8 mouse cellular contexts compared by ENCODE assay signal in the genomic region with DNA sequence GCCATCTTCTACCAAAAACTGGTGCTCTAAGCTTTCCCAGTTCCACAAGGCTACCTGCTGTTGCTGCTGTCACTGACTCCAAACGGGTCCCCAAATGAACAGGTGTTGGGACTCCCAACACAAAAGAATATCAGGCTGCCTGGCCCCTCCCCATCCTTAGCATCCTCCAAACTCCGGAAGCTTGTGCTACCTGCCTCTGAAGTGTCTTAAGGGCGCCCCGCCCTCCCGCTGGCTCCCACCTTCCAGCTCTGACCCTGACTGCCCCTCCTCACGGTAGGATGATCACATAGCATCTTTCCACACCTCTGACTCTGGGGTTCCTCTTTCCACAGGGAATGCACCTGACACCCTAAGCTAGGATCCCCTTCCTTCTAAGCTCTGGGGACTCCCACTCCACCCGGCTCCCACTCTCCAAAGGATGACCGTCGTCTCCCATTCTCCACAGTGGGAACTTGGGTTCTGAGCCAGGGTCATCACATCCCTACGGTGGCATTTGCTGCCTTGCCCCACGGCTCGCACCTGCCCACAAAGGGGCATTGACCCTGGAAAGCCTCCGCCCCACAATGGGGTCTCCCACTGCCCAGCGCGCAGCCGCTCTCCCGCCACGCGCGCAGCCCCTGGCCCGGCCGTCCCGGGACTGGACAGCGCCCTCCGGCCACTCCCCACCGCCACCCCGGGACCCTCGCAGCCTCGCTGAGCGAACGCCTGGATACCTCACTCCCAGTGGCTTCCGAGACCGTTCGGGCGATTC. TPM values are rescaled to one million over a fixed set of nuclear protein-coding genes. Genes with fewer than 3 reads are reported as not detected.
DNase-seq lines count a peak whose midpoint lies in the region; ATAC-seq lines count a peak whose summit lies in the region.

No protein-coding gene starts in this region.

- peak overlapping the region; percentile 89 for H3K4me2 ChIP-seq in kidney, embryonic 15.5 days

- DNase-seq in kidney, postnatal 25 days, result no peak
- DNase-seq in MN1 (ENCODE audit: low spot score), result peak; percentile 34
- no peak for DNase-seq in ovary, postnatal 10 days (ENCODE audit: low spot score)
- no peak for DNase-seq in left cerebral cortex, adult 8-10 months (ENCODE audit: low spot score in 2 of 2)
- no peak for DNase-seq in kidney, adult 11 months

- peak overlapping the region; percentile 99 for H3K4me3 ChIP-seq in kidney, embryonic 15.5 days (replicated peaks)

- peak overlapping the region; percentile 97 for H3K9ac ChIP-seq in kidney, embryonic 15.5 days

- H3K27ac ChIP-seq in kidney, embryonic 15.5 days, result peak overlapping the region; percentile 83

- peaks cover 66% of the 10 kb centered on the region for H3K36me3 ChIP-seq in kidney, embryonic 15.5 days

- no peaks in the 10 kb centered on the region for H3K27me3 ChIP-seq in kidney, embryonic 15.5 days

- no peak for ATAC-seq in kidney, embryonic 15.5 days (replicated peaks; ENCODE audit: low FRiP score)
- peak; percentile 35 for ATAC-seq in granulocyte monocyte progenitor cell, adult 5-6 weeks (replicated peaks; ENCODE audit: poor library complexity, severe bottlenecking)
- peak; percentile 57 for ATAC-seq in megakaryocyte progenitor cell, adult 5-6 weeks (replicated peaks; ENCODE audit: poor library complexity)

- under 1% methylated on average over 35 of the region's 35 CpGs for WGBS in kidney, embryonic 15.5 days

- H3K9me3 ChIP-seq in kidney, embryonic 15.5 days (replicated peaks), result no peaks in the 10 kb centered on the region

- peaks cover 22% of the 10 kb centered on the region for H3K4me1 ChIP-seq in kidney, embryonic 15.5 days

RNA-seq across cellular contexts. Expression of a gene that starts 0.4 kb away (rescaled TPM):
- polyA plus RNA-seq in kidney, embryonic 15.5 days (2015; fragmentation: Nextera tagmentation; extraction: Ambion mirVana), result 120 and 131 TPM in 2 replicates
- total RNA-seq in granulocyte monocyte progenitor cell, adult 5-6 weeks (2014; fragmentation: Nextera tagmentation), result 28.6 and 60.0 TPM in 2 replicates
- 19.4 and 20.4 TPM in 2 replicates for total RNA-seq in granulocyte monocyte progenitor cell, adult 5-6 weeks (2017)
- 37.2 and 42.6 TPM in 2 replicates for total RNA-seq in megakaryocyte progenitor cell, adult 5-6 weeks (2015)
- total RNA-seq in megakaryocyte progenitor cell, adult 5-6 weeks (2017), result 15.7 and 21.9 TPM in 2 replicates
- 10 to 100 TPM; 77.5 to 92.7 (median 82.3) TPM for total RNA-seq in left cerebral cortex, adult 8-10 months (2022)

RNA-seq across cellular contexts. Expression of a gene that starts 8.5 kb away (rescaled TPM):
- 35.2 and 36.7 TPM in 2 replicates for polyA plus RNA-seq in kidney, embryonic 15.5 days (2015; fragmentation: Nextera tagmentation; extraction: Ambion mirVana)
- 6.3 and 11.1 TPM in 2 replicates for total RNA-seq in granulocyte monocyte progenitor cell, adult 5-6 weeks (2014; fragmentation: Nextera tagmentation)
- 5.0 and 5.3 TPM in 2 replicates for total RNA-seq in granulocyte monocyte progenitor cell, adult 5-6 weeks (2017)
- 4.4 and 5.2 TPM in 2 replicates for total RNA-seq in megakaryocyte progenitor cell, adult 5-6 weeks (2015)
- total RNA-seq in megakaryocyte progenitor cell, adult 5-6 weeks (2017), result 2.2 and 4.7 TPM in 2 replicates
- 10 to 100 TPM; 21.7 to 26.5 (median 23.4) TPM for total RNA-seq in left cerebral cortex, adult 8-10 months (2022)

RNA-seq across cellular contexts. Expression of a gene that starts 15.1 kb away (rescaled TPM):
- 52.6 and 52.7 TPM in 2 replicates for polyA plus RNA-seq in kidney, embryonic 15.5 days (2015; fragmentation: Nextera tagmentation; extraction: Ambion mirVana)
- total RNA-seq in granulocyte monocyte progenitor cell, adult 5-6 weeks (2014; fragmentation: Nextera tagmentation), result 21.2 and 24.7 TPM in 2 replicates
- total RNA-seq in granulocyte monocyte progenitor cell, adult 5-6 weeks (2017), result 29.1 and 38.0 TPM in 2 replicates
- 19.8 and 22.7 TPM in 2 replicates for total RNA-seq in megakaryocyte progenitor cell, adult 5-6 weeks (2015)
- total RNA-seq in megakaryocyte progenitor cell, adult 5-6 weeks (2017), result 18.3 and 31.5 TPM in 2 replicates
- 10 to 100 TPM; 82.0 to 99.8 (median 91.3) TPM for total RNA-seq in left cerebral cortex, adult 8-10 months (2022)

RNA-seq across cellular contexts. Expression of a gene that starts 25.7 kb away (rescaled TPM):
- polyA plus RNA-seq in kidney, embryonic 15.5 days (2015; fragmentation: Nextera tagmentation; extraction: Ambion mirVana), result 77.2 and 80.2 TPM in 2 replicates
- 51.5 and 61.2 TPM in 2 replicates for total RNA-seq in granulocyte monocyte progenitor cell, adult 5-6 weeks (2014; fragmentation: Nextera tagmentation)
- 36.6 and 40.8 TPM in 2 replicates for total RNA-seq in granulocyte monocyte progenitor cell, adult 5-6 weeks (2017)
- 51.4 and 52.1 TPM in 2 replicates for total RNA-seq in megakaryocyte progenitor cell, adult 5-6 weeks (2015)
- total RNA-seq in megakaryocyte progenitor cell, adult 5-6 weeks (2017), result 39.7 and 48.1 TPM in 2 replicates
- 10 to 100 TPM; 35.7 to 39.3 (median 37.6) TPM for total RNA-seq in left cerebral cortex, adult 8-10 months (2022)

RNA-seq across cellular contexts. Expression of a gene that starts 49.6 kb away (rescaled TPM):
- 40.0 and 40.6 TPM in 2 replicates for polyA plus RNA-seq in kidney, embryonic 15.5 days (2015; fragmentation: Nextera tagmentation; extraction: Ambion mirVana)
- total RNA-seq in granulocyte monocyte progenitor cell, adult 5-6 weeks (2014; fragmentation: Nextera tagmentation), result 49.1 and 52.3 TPM in 2 replicates
- 62.1 and 63.6 TPM in 2 replicates for total RNA-seq in granulocyte monocyte progenitor cell, adult 5-6 weeks (2017)
- 55.2 and 58.2 TPM in 2 replicates for total RNA-seq in megakaryocyte progenitor cell, adult 5-6 weeks (2015)
- 50.3 and 56.8 TPM in 2 replicates for total RNA-seq in megakaryocyte progenitor cell, adult 5-6 weeks (2017)
- total RNA-seq in left cerebral cortex, adult 8-10 months (2022), result 10 to 100 TPM; 28.3 to 29.0 (median 28.6) TPM
